Mouse (Mus musculus) intestine, embryonic 16.5 days (tissue): ENCODE measurements around the gene Igfbp4. TPM values are rescaled to one million over a fixed set of nuclear protein-coding genes. Genes with fewer than 3 reads are reported as not detected.

Experiments
- ATAC-seq: fragments of 200-750 bp; cut with Nextera tagmentation; 2 replicates; pipeline ENCODE4 v1.8.0; 2017; ENCODE audit warnings: moderate TSS enrichment, moderate library complexity
- H3K27ac ChIP-seq: fragments of 300-500 bp; sonication (generic); 2 replicates; pipeline ENCODE4 v1.5.1; 2014; ENCODE audit warnings: mild to moderate bottlenecking, low read length
- H3K27me3 ChIP-seq: fragments of 300-500 bp; sonication (generic); replicated peaks from 2 replicates; pipeline ENCODE4 v1.6.1; 2014; ENCODE audit warnings: low read length, control low read depth, mixed read lengths; ENCODE audit not compliant: control insufficient read depth, insufficient read depth
- H3K36me3 ChIP-seq: fragments of 300-500 bp; sonication (generic); 2 replicates; pipeline ENCODE4 v1.6.1; 2014; ENCODE audit warnings: low read length, control low read depth; ENCODE audit not compliant: control insufficient read depth, insufficient read depth
- H3K4me1 ChIP-seq: fragments of 300-500 bp; sonication (generic); 2 replicates; pipeline ENCODE4 v1.6.1; 2014; ENCODE audit warnings: low read length, control low read depth, mixed read lengths; ENCODE audit not compliant: control insufficient read depth, insufficient read depth
- H3K4me2 ChIP-seq: fragments of 300-500 bp; sonication (generic); 2 replicates; pipeline ENCODE4 v1.6.1; 2014; ENCODE audit warnings: low read depth, low read length, control low read depth
- H3K4me3 ChIP-seq: fragments of 300-500 bp; sonication (generic); 2 replicates; pipeline ENCODE4 v1.5.1; 2014; ENCODE audit warnings: mild to moderate bottlenecking, low read length
- H3K9ac ChIP-seq: fragments of 300-500 bp; sonication (generic); 2 replicates; pipeline ENCODE4 v1.6.1; 2014; ENCODE audit warnings: low read depth, low read length
- H3K9me3 ChIP-seq: fragments of 300-500 bp; sonication (generic); 2 replicates; pipeline ENCODE4 v1.6.1; 2016; ENCODE audit warnings: low read length, control low read depth; ENCODE audit not compliant: control insufficient read depth
- WGBS: fragments of 180-500 bp; shearing (Covaris S2); extraction: QIAGEN DNeasy Blood & Tissue Kit; methylation state at CpG from one replicate; pipeline ENCODE4 v1.1.7; 2014; 5-methylcytosine and 5-hydroxymethylcytosine counted together
- polyA plus RNA-seq: library from polyadenylated mRNA; unstranded; fragments of >200 nt; fragmentation: Nextera tagmentation; extraction: Ambion mirVana; gene quantifications from 2 replicates; pipeline ENCODE4 v1.2.1, GENCODE M21; 2015

The Igfbp4 gene
- polyA plus RNA-seq, 1 experiment from 2014 or later, result 352 TPM

GRCm38 (mm10) chr11:99089077-99089601, 48.1 kb downstream of the Igfbp4 start, which contains the start of gene Tns4:
Gene Tns4 (minus strand): TSS chr11:99089306.
- Histone ChIP-seq H3K4me2 (peak within 1 kb of the TSS; percentile 23), H3K4me3 (no peak within 1 kb of the TSS), H3K9ac (no peak within 1 kb of the TSS), H3K9me3 (no peaks in the 10 kb centered on the region), H3K4me1 (no peaks in the 10 kb centered on the region), H3K27me3 (no peaks in the 10 kb centered on the region), H3K36me3 (no peaks in the 10 kb centered on the region), H3K27ac (no peak within 1 kb of the TSS)
- ATAC-seq, result peak; percentile 89
- WGBS, result 49% methylated on average over 14 of the region's 14 CpGs

GRCm38 (mm10) chr11:99090391-99090790, 49.3 kb downstream of the Igfbp4 start:
- H3K4me3 ChIP-seq, result no peak overlapping the region
- WGBS, result 93% methylated on average over 8 of the region's 8 CpGs
- H3K36me3 ChIP-seq, result no peaks in the 10 kb centered on the region
- H3K4me2 ChIP-seq, result no peak overlapping the region
- no peak overlapping the region for H3K9ac ChIP-seq
- H3K27ac ChIP-seq, result no peak overlapping the region
- H3K27me3 ChIP-seq, result no peaks in the 10 kb centered on the region
- ATAC-seq, result no peak
- H3K9me3 ChIP-seq, result no peaks in the 10 kb centered on the region
- no peaks in the 10 kb centered on the region for H3K4me1 ChIP-seq

- H3K4me2 ChIP-seq, result no peak overlapping the region
- H3K9me3 ChIP-seq, result no peaks in the 10 kb centered on the region
- H3K27me3 ChIP-seq, result no peaks in the 10 kb centered on the region
- H3K9ac ChIP-seq, result no peak overlapping the region
- H3K4me1 ChIP-seq, result no peaks in the 10 kb centered on the region; the same call in 1 of the 2 replicates
- H3K27ac ChIP-seq, result no peak overlapping the region
- no peak for ATAC-seq
- 61% methylated on average over 2 of the region's 2 CpGs for WGBS
- no peak overlapping the region for H3K4me3 ChIP-seq
- no peaks in the 10 kb centered on the region for H3K36me3 ChIP-seq
Measured at GRCm38 (mm10) chr11:99091666-99092065, 50.6 kb downstream of the Igfbp4 start.

- H3K4me2 ChIP-seq, result no peak overlapping the region
- no peak for ATAC-seq
- no peaks in the 10 kb centered on the region for H3K27me3 ChIP-seq
- no peaks in the 10 kb centered on the region; the same call in 1 of the 2 replicates for H3K4me1 ChIP-seq
- no peak overlapping the region for H3K9ac ChIP-seq
- WGBS, result 82% methylated on average over 7 of the region's 7 CpGs
- no peaks in the 10 kb centered on the region for H3K36me3 ChIP-seq
- no peak overlapping the region for H3K27ac ChIP-seq
- H3K4me3 ChIP-seq, result no peak overlapping the region
- no peaks in the 10 kb centered on the region for H3K9me3 ChIP-seq
Measured at GRCm38 (mm10) chr11:99093740-99094139, 52.7 kb downstream of the Igfbp4 start.

GRCm38 (mm10) chr11:99094911-99095676, 54.0 kb downstream of the Igfbp4 start:
- WGBS, result 47% methylated on average over 2 of the region's 2 CpGs
- no peaks in the 10 kb centered on the region for H3K9me3 ChIP-seq
- no peak overlapping the region for H3K4me2 ChIP-seq
- no peak for ATAC-seq
- H3K4me3 ChIP-seq, result no peak overlapping the region
- H3K9ac ChIP-seq, result no peak overlapping the region
- no peaks in the 10 kb centered on the region for H3K27me3 ChIP-seq
- no peaks in the 10 kb centered on the region for H3K36me3 ChIP-seq
- H3K27ac ChIP-seq, result no peak overlapping the region
- H3K4me1 ChIP-seq, result no peaks in the 10 kb centered on the region; the same call in 1 of the 2 replicates

- H3K4me3 ChIP-seq, result no peak overlapping the region
- no peaks in the 10 kb centered on the region for H3K9me3 ChIP-seq
- no peak for ATAC-seq
- no peaks in the 10 kb centered on the region for H3K27me3 ChIP-seq
- H3K9ac ChIP-seq, result no peak overlapping the region
- H3K4me1 ChIP-seq, result no peaks in the 10 kb centered on the region; the same call in 1 of the 2 replicates
- no peak overlapping the region for H3K27ac ChIP-seq
- H3K36me3 ChIP-seq, result no peaks in the 10 kb centered on the region
- H3K4me2 ChIP-seq, result no peak overlapping the region
- WGBS, result 76% methylated on average over 4 of the region's 4 CpGs
Measured at GRCm38 (mm10) chr11:99095759-99096158, 54.7 kb downstream of the Igfbp4 start.

- Histone ChIP-seq H3K9me3 (no peaks in the 10 kb centered on the region), H3K27ac (no peak overlapping the region), H3K9ac (no peak overlapping the region), H3K4me3 (no peak overlapping the region), H3K4me1 (no peaks in the 10 kb centered on the region; the same call in 1 of the 2 replicates), H3K4me2 (no peak overlapping the region), H3K36me3 (no peaks in the 10 kb centered on the region), H3K27me3 (no peaks in the 10 kb centered on the region)
- ATAC-seq, result 0 out of 2 replicates have a peak, but pooled peaks have one; percentile 38
- 58% methylated on average over 4 of the region's 4 CpGs for WGBS
Measured at GRCm38 (mm10) chr11:99096417-99096816, 55.4 kb downstream of the Igfbp4 start.

GRCm38 (mm10) chr11:99096996-99097774, 56.1 kb downstream of the Igfbp4 start:
- Histone ChIP-seq H3K4me2 (no peak overlapping the region), H3K4me3 (no peak overlapping the region), H3K9me3 (no peaks in the 10 kb centered on the region), H3K27ac (no peak overlapping the region), H3K4me1 (no peaks in the 10 kb centered on the region; the same call in 1 of the 2 replicates), H3K36me3 (no peaks in the 10 kb centered on the region), H3K9ac (no peak overlapping the region), H3K27me3 (no peaks in the 10 kb centered on the region)
- no peak for ATAC-seq
- WGBS, result 67% methylated on average over 8 of the region's 8 CpGs

GRCm38 (mm10) chr11:99098924-99099323, 57.9 kb downstream of the Igfbp4 start:
- no peak overlapping the region for H3K27ac ChIP-seq
- 89% methylated on average over 9 of the region's 9 CpGs for WGBS
- H3K4me2 ChIP-seq, result no peak overlapping the region
- H3K27me3 ChIP-seq, result no peaks in the 10 kb centered on the region
- no peak for ATAC-seq
- no peaks in the 10 kb centered on the region for H3K9me3 ChIP-seq
- 0 out of 2 replicates have a peak overlapping the region, but pooled peaks have one; percentile 16 for H3K9ac ChIP-seq
- H3K4me3 ChIP-seq, result no peak overlapping the region
- no peaks in the 10 kb centered on the region for H3K36me3 ChIP-seq
- no peaks in the 10 kb centered on the region; the same call in 1 of the 2 replicates for H3K4me1 ChIP-seq
